Mouse (Mus musculus) liver, embryonic 13.5 days (tissue): ENCODE measurements at regions not wholly inside any gene's neighbourhood (a gene's known extent, or its start where the extent isn't known, plus 50 kb on each side); places are given as distances from the start of the nearest gene placed in this dataset.

ENCODE experiments used
- ATAC-seq: fragments of 200-750 bp; cut with Nextera tagmentation; 2 replicates; pipeline ENCODE4 v1.8.0; 2017; ENCODE audit warnings: low read depth, mild to moderate bottlenecking, moderate number of reproducible peaks, moderate library complexity
- DNase-seq: peaks from one replicate; pipeline ENCODE4 v3.0.0; 2022
- H3K27ac ChIP-seq: fragments of 300-500 bp; sonication (generic); 2 replicates; pipeline ENCODE4 v1.5.1; 2015; ENCODE audit warnings: moderate library complexity, mild to moderate bottlenecking, inconsistent platforms
- H3K27me3 ChIP-seq: fragments of 300-500 bp; sonication (generic); 2 replicates; pipeline ENCODE4 v1.6.1; 2015; ENCODE audit warnings: mild to moderate bottlenecking, inconsistent platforms
- H3K36me3 ChIP-seq: fragments of 300-500 bp; sonication (generic); 2 replicates; pipeline ENCODE4 v1.6.1; 2015; ENCODE audit warnings: mild to moderate bottlenecking, inconsistent platforms
- H3K4me1 ChIP-seq: fragments of 300-500 bp; sonication (generic); replicated peaks from 2 replicates; pipeline ENCODE4 v1.6.1; 2015; ENCODE audit warnings: inconsistent platforms
- H3K4me2 ChIP-seq: fragments of 300-500 bp; sonication (generic); 2 replicates; pipeline ENCODE4 v1.6.1; 2015; ENCODE audit warnings: inconsistent platforms, mild to moderate bottlenecking, moderate library complexity
- H3K4me3 ChIP-seq: fragments of 300-500 bp; sonication (generic); replicated peaks from 2 replicates; pipeline ENCODE4 v1.5.1; 2015; ENCODE audit warnings: mild to moderate bottlenecking, inconsistent platforms
- H3K9ac ChIP-seq: fragments of 300-500 bp; sonication (generic); 2 replicates; pipeline ENCODE4 v1.6.1; 2015; ENCODE audit warnings: mild to moderate bottlenecking, inconsistent platforms
- H3K9me3 ChIP-seq: fragments of 300-500 bp; sonication (generic); replicated peaks from 2 replicates; pipeline ENCODE4 v1.6.1; 2016; ENCODE audit warnings: inconsistent platforms
- WGBS: fragments of 180-500 bp; shearing (Covaris S2); methylation state at CpG from one replicate; pipeline ENCODE4 v1.1.7; 2015; ENCODE audit not compliant: insufficient replicate concordance; 5-methylcytosine and 5-hydroxymethylcytosine counted together

DNA sequence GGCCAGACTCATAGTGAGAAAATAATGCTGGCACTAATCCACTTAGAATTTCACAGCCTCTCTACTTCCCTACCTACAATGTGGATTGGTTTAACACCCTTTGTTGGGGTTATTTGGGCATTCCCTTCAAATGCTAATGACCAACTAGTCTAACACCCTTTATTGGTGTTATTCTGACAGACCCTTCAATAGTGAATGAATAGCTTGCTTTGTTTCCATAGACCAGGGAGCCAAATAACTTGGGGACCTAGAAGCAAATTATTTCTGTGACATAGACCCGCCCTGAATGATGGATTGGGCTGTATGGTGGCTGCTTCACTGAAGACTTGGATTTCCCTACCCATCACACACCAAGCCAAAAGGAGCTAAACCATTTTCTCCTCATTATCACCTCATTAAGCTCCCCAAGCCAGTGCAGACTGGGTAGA lies 449.3 kb upstream of the BC052040 start:
- WGBS: 25% methylated on average over 1 of the region's 1 CpGs
- Histone ChIP-seq H3K27me3 (no peaks in the 10 kb centered on the region), H3K9me3 (no peaks in the 10 kb centered on the region), H3K4me1 (no peaks in the 10 kb centered on the region), H3K27ac (no peak overlapping the region), H3K4me2 (no peak overlapping the region), H3K4me3 (no peak overlapping the region), H3K36me3 (no peaks in the 10 kb centered on the region), H3K9ac (no peak overlapping the region)
- ATAC-seq: no peak
- no peak for DNase-seq

DNA sequence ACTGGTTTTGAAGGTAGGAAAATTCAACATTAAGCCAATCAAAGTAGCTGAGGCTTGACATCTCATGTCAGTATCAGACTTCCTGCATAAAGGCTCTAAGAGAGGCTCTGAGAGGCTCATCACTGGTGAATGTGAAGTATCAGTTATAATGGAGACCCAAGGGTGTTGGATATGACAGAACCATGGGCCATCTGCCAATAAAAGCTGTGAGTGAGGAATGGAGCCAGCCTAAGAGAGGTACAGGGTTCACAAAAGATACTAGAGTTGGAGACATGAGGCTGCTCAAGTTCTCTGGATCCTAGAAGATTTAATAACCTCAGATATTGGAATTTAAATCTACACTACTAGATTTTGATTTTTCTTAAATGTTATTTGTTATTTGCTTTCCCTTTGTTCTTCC lies 440.1 kb upstream of the BC052040 start:
- Histone ChIP-seq H3K4me1 (no peaks in the 10 kb centered on the region), H3K4me2 (no peak overlapping the region), H3K9me3 (no peaks in the 10 kb centered on the region), H3K36me3 (no peaks in the 10 kb centered on the region), H3K9ac (no peak overlapping the region), H3K4me3 (no peak overlapping the region), H3K27ac (no peak overlapping the region), H3K27me3 (no peaks in the 10 kb centered on the region)
- ATAC-seq (no peak), DNase-seq (no peak)

GRCm38 (mm10) chr2:115172111-115172510 lies 409.4 kb upstream of the BC052040 start:
- H3K4me2 ChIP-seq: no peak overlapping the region
- WGBS: 51% methylated on average over 5 of the region's 5 CpGs
- H3K9me3 ChIP-seq: no peaks in the 10 kb centered on the region
- DNase-seq (no peak), ATAC-seq (no peak)
- no peaks in the 10 kb centered on the region for H3K27me3 ChIP-seq
- H3K4me3 ChIP-seq: no peak overlapping the region
- no peaks in the 10 kb centered on the region for H3K4me1 ChIP-seq
- H3K27ac ChIP-seq: no peak overlapping the region
- no peak overlapping the region for H3K9ac ChIP-seq
- H3K36me3 ChIP-seq: no peaks in the 10 kb centered on the region

GRCm38 (mm10) chr2:115177076-115177475 lies 404.4 kb upstream of the BC052040 start:
- Histone ChIP-seq H3K9ac (no peak overlapping the region), H3K4me2 (no peak overlapping the region), H3K4me3 (no peak overlapping the region), H3K27ac (no peak overlapping the region), H3K4me1 (no peaks in the 10 kb centered on the region), H3K27me3 (no peaks in the 10 kb centered on the region), H3K36me3 (no peaks in the 10 kb centered on the region), H3K9me3 (no peaks in the 10 kb centered on the region)
- DNase-seq (no peak), ATAC-seq (no peak)
- WGBS: 83% methylated on average over 1 of the region's 1 CpGs

DNA sequence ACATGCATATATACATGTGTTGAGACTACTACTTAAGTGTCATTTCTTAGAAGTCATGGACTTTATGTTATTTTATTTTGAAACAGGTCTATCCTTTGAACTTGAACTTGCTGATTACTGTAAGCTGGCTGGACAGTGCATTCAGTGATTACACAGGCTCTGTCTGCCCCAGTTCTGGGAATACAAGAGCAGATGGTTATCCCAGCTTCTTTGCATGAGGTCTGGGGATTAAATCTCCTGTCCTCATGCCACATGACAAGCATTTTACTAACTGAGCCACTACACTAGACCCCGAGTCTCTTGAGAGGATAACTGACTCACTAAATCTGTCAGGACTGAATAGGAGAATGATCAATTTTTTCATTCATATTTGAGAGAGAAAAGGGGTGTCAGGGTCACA lies 403.6 kb upstream of the BC052040 start:
- no peak overlapping the region for H3K9ac ChIP-seq
- H3K9me3 ChIP-seq: no peaks in the 10 kb centered on the region
- no peak overlapping the region for H3K27ac ChIP-seq
- no peak overlapping the region for H3K4me3 ChIP-seq
- WGBS: 74% methylated on average over 1 of the region's 1 CpGs
- H3K4me2 ChIP-seq: no peak overlapping the region
- ATAC-seq (no peak), DNase-seq (no peak)
- H3K36me3 ChIP-seq: no peaks in the 10 kb centered on the region
- no peaks in the 10 kb centered on the region for H3K4me1 ChIP-seq
- H3K27me3 ChIP-seq: no peaks in the 10 kb centered on the region

DNA sequence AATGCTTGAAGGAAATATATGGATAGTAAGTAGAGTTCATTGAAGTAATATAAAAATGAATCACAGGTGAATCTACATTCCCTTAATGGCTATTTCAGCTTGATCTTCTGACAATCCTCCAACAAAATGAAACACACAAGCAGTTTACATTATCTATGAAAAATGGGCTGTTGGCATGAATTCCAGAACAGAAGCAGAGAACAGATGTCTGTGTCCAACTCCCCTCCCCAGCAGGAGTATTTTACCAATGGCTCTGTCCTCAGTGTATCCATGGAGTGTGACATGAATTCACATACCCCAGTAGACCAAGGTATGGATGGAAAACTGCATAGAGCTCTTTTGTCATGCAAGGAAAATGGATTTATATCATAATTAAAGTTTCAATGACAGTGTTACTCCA lies 370.3 kb upstream of the BC052040 start:
- H3K27me3 ChIP-seq: no peaks in the 10 kb centered on the region
- no peak overlapping the region for H3K9ac ChIP-seq
- H3K36me3 ChIP-seq: no peaks in the 10 kb centered on the region
- no peak overlapping the region for H3K27ac ChIP-seq
- ATAC-seq (no peak), DNase-seq (no peak)
- H3K9me3 ChIP-seq: no peaks in the 10 kb centered on the region
- no peak overlapping the region for H3K4me3 ChIP-seq
- H3K4me1 ChIP-seq: no peaks in the 10 kb centered on the region
- no peak overlapping the region for H3K4me2 ChIP-seq

DNA sequence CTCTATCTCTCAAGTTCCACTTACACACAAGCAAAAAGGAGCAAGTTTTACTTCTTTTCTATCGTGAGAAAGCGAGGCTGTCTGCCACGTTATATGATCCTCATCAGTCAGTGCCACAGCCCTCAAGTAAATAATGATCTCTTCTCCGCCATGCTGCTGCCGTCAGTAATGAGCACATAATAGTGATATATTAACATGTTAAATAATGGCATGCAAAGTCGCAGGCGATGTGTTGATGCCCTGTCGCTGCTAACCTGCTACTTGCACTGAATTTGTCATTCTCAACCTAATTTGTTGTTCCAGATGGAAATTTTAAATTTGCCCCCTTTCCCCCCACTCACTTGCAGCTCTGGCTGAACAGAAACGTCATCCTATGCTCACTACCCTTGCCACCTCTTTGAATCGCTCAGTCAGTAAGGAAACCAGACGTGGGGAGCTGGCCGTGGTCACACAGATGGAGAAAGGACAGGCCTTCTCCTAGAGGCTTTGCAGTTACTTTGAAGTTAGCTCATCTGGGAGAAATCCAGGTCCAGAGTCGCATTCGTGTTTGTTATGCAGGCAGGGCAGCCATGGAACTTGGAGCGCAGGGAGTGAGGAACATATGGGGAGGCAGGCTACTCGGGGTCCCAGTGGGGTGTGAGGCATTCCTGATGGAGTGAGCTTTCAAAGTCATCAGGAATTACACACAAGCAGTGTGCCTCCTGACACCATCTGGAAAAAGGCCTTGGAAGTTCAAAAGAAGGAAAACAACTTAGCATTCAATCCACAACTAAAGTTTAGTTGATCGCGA lies 368.1 kb upstream of the BC052040 start:
- DNase-seq: no peak

GRCm38 (mm10) chr2:115214292-115214691 lies 367.2 kb upstream of the BC052040 start:
- Histone ChIP-seq H3K9me3 (no peaks in the 10 kb centered on the region), H3K9ac (no peak overlapping the region), H3K4me1 (no peaks in the 10 kb centered on the region), H3K27me3 (no peaks in the 10 kb centered on the region), H3K27ac (no peak overlapping the region), H3K4me2 (no peak overlapping the region), H3K4me3 (no peak overlapping the region), H3K36me3 (no peaks in the 10 kb centered on the region)
- ATAC-seq: no peak
- DNase-seq: no peak
- WGBS: 49% methylated on average over 6 of the region's 6 CpGs

More for the DNA sequence above, 368.1 kb upstream of the BC052040 start:
- no peaks in the 10 kb centered on the region for H3K4me1 ChIP-seq
- ATAC-seq: no peak
- no peaks in the 10 kb centered on the region for H3K9me3 ChIP-seq
- H3K27me3 ChIP-seq: no peaks in the 10 kb centered on the region
- no peaks in the 10 kb centered on the region for H3K36me3 ChIP-seq
- H3K4me3 ChIP-seq: no peak overlapping the region
- H3K27ac ChIP-seq: no peak overlapping the region
- H3K9ac ChIP-seq: no peak overlapping the region
- 49% methylated on average over 18 of the region's 18 CpGs for WGBS
- H3K4me2 ChIP-seq: no peak overlapping the region

- no peaks in the 10 kb centered on the region for H3K36me3 ChIP-seq
- DNase-seq (no peak), ATAC-seq (no peak)
- H3K4me3 ChIP-seq: no peak overlapping the region
- H3K9me3 ChIP-seq: no peaks in the 10 kb centered on the region
- H3K27me3 ChIP-seq: no peaks in the 10 kb centered on the region
- no peak overlapping the region for H3K4me2 ChIP-seq
- no peak overlapping the region for H3K9ac ChIP-seq
- WGBS: 70% methylated on average over 4 of the region's 4 CpGs
- H3K27ac ChIP-seq: no peak overlapping the region
- no peaks in the 10 kb centered on the region for H3K4me1 ChIP-seq
Observed at GRCm38 (mm10) chr2:115230041-115230440, 351.5 kb upstream of the BC052040 start.

DNA sequence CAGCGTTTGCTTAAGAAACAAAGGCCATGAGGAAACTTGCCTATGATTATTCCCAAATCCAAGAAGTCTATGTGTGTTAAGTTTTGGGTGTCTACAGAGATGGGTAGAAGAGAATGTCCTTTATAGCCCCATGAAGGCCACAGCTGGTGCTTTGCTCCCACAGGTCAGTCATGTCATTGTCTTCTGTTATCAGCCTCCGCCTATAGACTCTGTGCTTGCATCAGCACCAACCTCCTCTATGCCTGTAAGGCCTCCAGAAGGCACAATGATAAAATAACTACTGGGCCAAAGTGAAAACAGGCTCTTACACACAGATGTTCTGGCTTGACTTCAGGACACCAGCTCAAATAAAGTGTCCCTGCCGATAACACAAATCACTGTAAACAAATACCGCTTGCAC lies 333.8 kb upstream of the BC052040 start:
- Histone ChIP-seq H3K9me3 (no peaks in the 10 kb centered on the region), H3K4me1 (no peaks in the 10 kb centered on the region), H3K4me3 (no peak overlapping the region), H3K9ac (no peak overlapping the region), H3K4me2 (no peak overlapping the region), H3K27me3 (no peaks in the 10 kb centered on the region), H3K27ac (no peak overlapping the region), H3K36me3 (no peaks in the 10 kb centered on the region)
- ATAC-seq: no peak
- 76% methylated on average over 4 of the region's 4 CpGs for WGBS
- DNase-seq: no peak

GRCm38 (mm10) chr2:115250019-115250807 lies 331.3 kb upstream of the BC052040 start:
- DNase-seq: no peak

GRCm38 (mm10) chr2:115257391-115257790 lies 324.1 kb upstream of the BC052040 start:
- ATAC-seq (no peak), DNase-seq (no peak)
- no peaks in the 10 kb centered on the region for H3K27me3 ChIP-seq
- no peak overlapping the region for H3K9ac ChIP-seq
- 39% methylated on average over 2 of the region's 2 CpGs for WGBS
- H3K27ac ChIP-seq: no peak overlapping the region
- no peak overlapping the region for H3K4me2 ChIP-seq
- H3K9me3 ChIP-seq: no peaks in the 10 kb centered on the region
- no peaks in the 10 kb centered on the region for H3K4me1 ChIP-seq
- no peak overlapping the region for H3K4me3 ChIP-seq
- no peaks in the 10 kb centered on the region for H3K36me3 ChIP-seq

More at GRCm38 (mm10) chr2:115250019-115250807, 331.3 kb upstream of the BC052040 start:
- Histone ChIP-seq H3K27ac (no peak overlapping the region), H3K9ac (no peak overlapping the region), H3K4me2 (no peak overlapping the region), H3K9me3 (no peaks in the 10 kb centered on the region), H3K36me3 (no peaks in the 10 kb centered on the region), H3K27me3 (no peaks in the 10 kb centered on the region), H3K4me1 (no peaks in the 10 kb centered on the region), H3K4me3 (no peak overlapping the region)
- ATAC-seq: no peak
- WGBS: 49% methylated on average over 5 of the region's 5 CpGs
